Mouse (Mus musculus): ENCODE data around the gene Tal1.

The Tal1 gene

DNA sequence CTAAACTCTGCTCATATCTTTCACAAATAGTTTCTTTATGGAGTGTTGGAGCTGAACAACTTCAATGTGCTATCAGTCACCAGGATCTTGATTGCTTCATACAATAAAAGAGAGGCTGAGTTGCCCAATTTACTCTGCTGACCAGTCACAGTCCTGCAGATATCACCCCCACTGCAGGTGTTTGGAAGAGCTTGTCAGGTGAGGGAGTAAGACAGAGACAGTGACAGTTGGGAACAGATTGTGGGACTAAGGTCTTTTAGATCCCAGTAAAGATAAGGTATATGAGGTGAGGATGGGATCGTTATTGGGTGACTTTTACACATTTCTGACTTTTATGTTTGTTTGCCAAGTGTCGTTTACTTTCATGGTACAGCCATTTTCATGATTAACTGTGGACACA is 54.9 kb downstream of the Tal1 start:
- no peak for DNase-seq (ENCODE audit: low read depth, low spot score)

DNA sequence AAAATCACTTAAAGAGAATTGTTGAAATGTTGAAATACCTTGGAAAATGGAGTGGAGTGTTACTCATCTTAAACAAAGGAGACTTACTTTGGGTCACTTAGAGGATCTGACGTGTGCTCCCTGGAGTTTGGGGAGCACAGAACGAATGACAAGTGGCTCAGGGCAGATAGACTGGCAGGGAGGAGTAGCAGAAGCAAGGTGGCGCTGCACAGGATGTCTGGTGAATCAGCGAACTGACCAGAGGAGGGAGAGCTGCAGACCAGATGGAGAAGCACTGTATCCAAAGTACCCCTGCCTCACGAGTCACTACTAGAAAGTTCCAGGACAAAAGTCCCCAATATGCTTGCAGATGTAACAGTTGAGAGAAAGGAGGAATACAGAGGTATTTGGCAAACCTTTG is 57.0 kb downstream of the Tal1 start:
- DNase-seq (ENCODE audit: low read depth, low spot score), result no peak

DNA sequence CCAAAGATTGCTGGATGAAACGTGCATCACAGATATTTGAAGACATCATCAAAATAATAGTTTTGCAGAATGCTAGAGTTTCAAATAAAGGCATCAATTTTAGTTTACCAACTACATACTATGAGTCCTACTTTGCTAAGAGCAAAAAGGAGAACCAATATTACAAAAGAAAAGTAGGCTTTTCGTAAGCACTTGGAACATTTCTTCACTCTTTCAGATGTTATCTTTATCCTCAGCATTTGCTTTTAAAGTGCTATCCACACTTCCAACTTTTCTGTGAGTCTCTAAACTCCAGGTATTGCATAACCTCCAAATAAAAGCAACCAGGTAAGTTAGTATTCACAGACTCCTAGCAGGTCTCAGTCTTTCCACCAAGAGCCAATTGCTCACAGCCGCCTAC is 63.4 kb downstream of the Tal1 start:
- no peak for DNase-seq (ENCODE audit: low read depth, low spot score)

DNA sequence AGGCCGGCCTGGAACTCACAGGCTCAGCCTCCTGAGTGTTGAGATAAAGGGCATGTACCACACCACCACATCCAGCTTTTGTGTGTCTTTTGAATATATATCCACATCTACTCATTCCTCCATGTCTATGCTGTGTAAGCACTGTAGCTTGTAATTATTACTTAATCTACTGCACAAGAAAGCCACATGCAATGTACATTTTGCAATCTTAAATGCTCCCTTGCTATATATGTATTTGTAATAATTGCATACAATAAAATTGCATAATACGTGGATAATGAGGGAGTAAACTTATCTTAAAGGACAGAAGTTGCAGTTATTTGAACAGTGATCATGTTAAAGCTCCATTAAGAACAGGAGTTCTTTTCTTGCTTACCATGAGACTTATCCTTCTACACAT is 64.9 kb downstream of the Tal1 start:
- DNase-seq (ENCODE audit: low read depth, low spot score), result no peak

All from embryo, embryonic 11.5 days (tissue).